25 mouse cellular contexts compared by ENCODE assay signal in genomic region chr15:6786212-6786611, GRCm38 (mm10).
"Had no signal": no experiment of that assay in that cellular context is flagged by ENCODE, and none has a peak within 500 bp of the region (broad histone marks: within the 10 kb centered on the region; RNA-seq: fewer than 3 reads in every experiment).

No protein-coding gene starts in this region.

- H3K27me3 ChIP-seq: heart, embryonic 13.5 days; heart, embryonic 15.5 days; hindbrain, embryonic 12.5 days; intestine, embryonic 15.5 days; kidney, embryonic 15.5 days; limb, embryonic 12.5 days; liver, embryonic 13.5 days; liver, embryonic 15.5 days had no signal

- H3K9me3 ChIP-seq: heart, embryonic 13.5 days; heart, embryonic 15.5 days; hindbrain, embryonic 10.5 days; hindbrain, embryonic 12.5 days; intestine, embryonic 15.5 days; kidney, embryonic 15.5 days; limb, embryonic 12.5 days; liver, embryonic 13.5 days; liver, embryonic 15.5 days had no signal

- H3K9ac ChIP-seq: heart, embryonic 13.5 days; heart, embryonic 15.5 days; hindbrain, embryonic 12.5 days; hindbrain, embryonic 14.5 days; intestine, embryonic 15.5 days; kidney, embryonic 15.5 days; limb, embryonic 12.5 days; liver, embryonic 13.5 days; liver, embryonic 15.5 days had no signal

- H3K4me3 ChIP-seq: heart, adult 2 months; heart, embryonic 13.5 days; heart, embryonic 15.5 days; hindbrain, embryonic 10.5 days; hindbrain, embryonic 12.5 days; intestine, embryonic 15.5 days; kidney, embryonic 15.5 days; limb, embryonic 12.5 days; liver, embryonic 13.5 days; liver, embryonic 15.5 days had no signal

- H3K27ac ChIP-seq: heart, adult 2 months; heart, embryonic 13.5 days; heart, embryonic 15.5 days; hindbrain, embryonic 10.5 days; hindbrain, embryonic 12.5 days; hindbrain, embryonic 14.5 days; intestine, embryonic 15.5 days; kidney, embryonic 15.5 days; kidney, postnatal 0 days; limb, embryonic 12.5 days; liver, embryonic 13.5 days; liver, embryonic 15.5 days had no signal

- DNase-seq: gastrocnemius, postnatal 25 days; heart, adult 2 months; heart, postnatal 14 days; heart, postnatal 36 days; kidney, adult 2 months; kidney, adult 9 months; kidney, postnatal 14 days; kidney, postnatal 36 days; layer of hippocampus, adult 9-11 months; layer of hippocampus, postnatal 36 days; left cerebral cortex, postnatal 4 days; liver; liver, embryonic 13.5 days had no signal

- H3K4me2 ChIP-seq: heart, embryonic 11.5 days; heart, embryonic 13.5 days; heart, embryonic 15.5 days; hindbrain, embryonic 12.5 days; hindbrain, embryonic 14.5 days; intestine, embryonic 15.5 days; kidney, embryonic 15.5 days; limb, embryonic 12.5 days; liver, embryonic 11.5 days; liver, embryonic 13.5 days; liver, embryonic 15.5 days had no signal

- H3K4me1 ChIP-seq: heart, embryonic 13.5 days; heart, embryonic 15.5 days; hindbrain, embryonic 10.5 days; hindbrain, embryonic 12.5 days; intestine, embryonic 15.5 days; kidney, embryonic 15.5 days; limb, embryonic 12.5 days; liver, embryonic 13.5 days; liver, embryonic 15.5 days had no signal
